Mouse (Mus musculus) CH12.LX (cell line): ENCODE measurements around the gene Tshz2. TPM values are rescaled to one million over a fixed set of nuclear protein-coding genes. Genes with fewer than 3 reads are reported as not detected.
"Not testable (repeated sequence)": the region's sequence is repeated elsewhere in the genome, so short reads cannot be mapped to it uniquely, and the experiment has no call there.

Experiments
- DNase-seq: peaks from one replicate; pipeline ENCODE4 v3.0.0-alpha.2; 2013; ENCODE audit errors: extremely low read depth
- H3K27ac ChIP-seq: 2 replicates; pipeline ENCODE4 v1.5.1; 2012; ENCODE audit warnings: low read depth, mild to moderate bottlenecking, control low read depth, moderate library complexity; ENCODE audit not compliant: insufficient read depth
- H3K27me3 ChIP-seq: replicated peaks from 2 replicates; pipeline ENCODE3; 2012; ENCODE audit warnings: inconsistent platforms
- H3K36me3 ChIP-seq, 2 experiments: replicated peaks in 1 of 2; 2 replicates each; pipeline versions ENCODE3 to v1.6.1; 2012; ENCODE audit warnings: inconsistent platforms in 1 of 2, low read length in 1 of 2, mild to moderate bottlenecking in 1 of 2, mixed read lengths in 1 of 2, moderate library complexity in 1 of 2; ENCODE audit not compliant: control insufficient read depth in 1 of 2, insufficient read depth in 1 of 2
- H3K4me1 ChIP-seq, 2 experiments: 2 replicates each; pipeline ENCODE4 v1.6.1; 2012; ENCODE audit warnings: inconsistent platforms in 1 of 2, moderate library complexity in 1 of 2; ENCODE audit not compliant: insufficient read depth in 2 of 2, control insufficient read depth in 1 of 2
- H3K4me2 ChIP-seq: 2 replicates; pipeline ENCODE4 v1.6.1; 2012; ENCODE audit warnings: low read depth, mild to moderate bottlenecking, control low read depth; ENCODE audit not compliant: poor library complexity, insufficient read depth, severe bottlenecking
- H3K4me3 ChIP-seq, 3 experiments: fragments of 150-350 bp in 1 of 3; sonication (generic) in 1 of 3; replicated peaks in 1 of 3; 2 replicates each; pipeline versions ENCODE3 to v1.5.1; 2011 to 2012; ENCODE audit warnings: low read depth in 2 of 3, low read length in 2 of 3, mild to moderate bottlenecking in 2 of 3, moderate library complexity in 2 of 3, control low read depth in 1 of 3, improper control_type of control experiment in 1 of 3, inconsistent platforms in 1 of 3, mixed read lengths in 1 of 3; ENCODE audit not compliant: poor library complexity in 1 of 3
- H3K79me2 ChIP-seq: replicated peaks from 2 replicates; pipeline ENCODE4 v1.6.1; 2012; ENCODE audit warnings: mild to moderate bottlenecking, moderate library complexity; ENCODE audit not compliant: control insufficient read depth, poor library complexity, insufficient read depth, severe bottlenecking; ENCODE audit errors: extremely low read depth
- H3K9ac ChIP-seq: 2 replicates; pipeline ENCODE4 v1.6.1; 2012; ENCODE audit warnings: low read depth, mild to moderate bottlenecking, control low read depth, moderate library complexity; ENCODE audit not compliant: insufficient read depth
- H3K9me3 ChIP-seq: replicated peaks from 2 replicates; pipeline ENCODE3; 2012; ENCODE audit warnings: low read length, inconsistent platforms, mixed read lengths
- BHLHE40 ChIP-seq: IDR thresholded peaks from 2 replicates; pipeline ENCODE4 v1.6.1; 2011; ENCODE audit warnings: mild to moderate bottlenecking, low read depth, low read length, improper control_type of control experiment
- CHD1 ChIP-seq: IDR thresholded peaks from 2 replicates; pipeline ENCODE4 v1.6.1; 2012; ENCODE audit warnings: low read depth, low read length, improper control_type of control experiment, inconsistent platforms
- E2F4 ChIP-seq: IDR thresholded peaks from 2 replicates; pipeline ENCODE4 v1.6.1; 2011; ENCODE audit warnings: low read depth, low read length, improper control_type of control experiment; ENCODE audit not compliant: insufficient replicate concordance
- ELF1 ChIP-seq: IDR thresholded peaks from 2 replicates; pipeline ENCODE4 v1.6.1; 2014; ENCODE audit warnings: low read depth, mild to moderate bottlenecking, inconsistent platforms, low read length, improper control_type of control experiment
- GABPA ChIP-seq: IDR thresholded peaks from 2 replicates; pipeline ENCODE4 v1.6.1; 2012; ENCODE audit warnings: low read depth, low read length, improper control_type of control experiment, inconsistent platforms; ENCODE audit not compliant: insufficient replicate concordance
- KAT2A ChIP-seq: IDR thresholded peaks from 2 replicates; pipeline ENCODE4 v1.6.1; 2012; ENCODE audit warnings: low read length, improper control_type of control experiment, inconsistent platforms; ENCODE audit not compliant: insufficient replicate concordance
- MAZ ChIP-seq: IDR thresholded peaks from 2 replicates; pipeline ENCODE4 v1.6.1; 2012; ENCODE audit warnings: low read depth, mild to moderate bottlenecking, inconsistent platforms, low read length, improper control_type of control experiment, moderate library complexity
- MEF2A ChIP-seq: IDR thresholded peaks from 2 replicates; pipeline ENCODE4 v1.6.1; 2014; ENCODE audit warnings: low read depth, mild to moderate bottlenecking, inconsistent platforms, low read length, improper control_type of control experiment, borderline replicate concordance
- MXI1 ChIP-seq: IDR thresholded peaks from 2 replicates; pipeline ENCODE4 v1.6.1; 2011; ENCODE audit warnings: mild to moderate bottlenecking, low read depth, low read length, improper control_type of control experiment
- PAX5 ChIP-seq: IDR thresholded peaks from 2 replicates; pipeline ENCODE4 v1.6.1; 2012; ENCODE audit warnings: low read length, inconsistent platforms, mixed read lengths
- POLR2AphosphoS2 ChIP-seq: IDR thresholded peaks from 2 replicates; pipeline ENCODE4 v1.6.1; 2011; ENCODE audit warnings: low read depth, low read length, improper control_type of control experiment
- RCOR1 ChIP-seq: conservative IDR thresholded peaks from 2 replicates; pipeline ENCODE4 v1.6.1; 2012; ENCODE audit warnings: low read depth, mild to moderate bottlenecking, inconsistent platforms, low read length, improper control_type of control experiment
- UBTF ChIP-seq: IDR thresholded peaks from 2 replicates; pipeline ENCODE4 v1.6.1; 2012; ENCODE audit warnings: low read depth, mild to moderate bottlenecking, inconsistent platforms, low read length, improper control_type of control experiment, moderate library complexity
- USF1 ChIP-seq: IDR thresholded peaks from 2 replicates; pipeline ENCODE4 v1.6.1; 2014; ENCODE audit warnings: low read depth, mild to moderate bottlenecking, inconsistent platforms, low read length, improper control_type of control experiment
- dilution Hi-C: fragments of 300-500 bp; cut with MboI; formaldehyde crosslinking; loops from 2 replicates; pipeline ENCODE4 v1.14.3; 2020; ENCODE audit warnings: low sequenced_read_pairs; ENCODE audit not compliant: extremely low pct_unique_long_range_greater_than_20kb, extremely low pct_ligation_motif_present
- in situ Hi-C: fragments of 300-500 bp; cut with MboI; formaldehyde crosslinking; loops from 3 replicates; pipeline ENCODE4 v1.14.3; 2019; ENCODE audit warnings: low sequenced_read_pairs, low pct_ligation_motif_present, low pct_unique_long_range_greater_than_20kb, mixed read lengths
- polyA plus RNA-seq: library from polyadenylated mRNA; unstranded; fragments of >175 nt; gene quantifications from 2 replicates; pipeline ENCODE4 v1.2.1, GENCODE M21; 2012; ENCODE audit warnings: low read depth; ENCODE audit not compliant: insufficient read length
- total RNA-seq, 2 experiments: library from RNA; depleted of rRNA; stranded (reverse); fragments of 300-350 nt in 1 of 2; fragments of >200 nt in 1 of 2; gene quantifications; 2 replicates each; pipeline ENCODE4 v1.2.3; 2012 to 2014

The Tshz2 gene
- total and polyA plus RNA-seq, 3 experiments, result not detected

DNA sequence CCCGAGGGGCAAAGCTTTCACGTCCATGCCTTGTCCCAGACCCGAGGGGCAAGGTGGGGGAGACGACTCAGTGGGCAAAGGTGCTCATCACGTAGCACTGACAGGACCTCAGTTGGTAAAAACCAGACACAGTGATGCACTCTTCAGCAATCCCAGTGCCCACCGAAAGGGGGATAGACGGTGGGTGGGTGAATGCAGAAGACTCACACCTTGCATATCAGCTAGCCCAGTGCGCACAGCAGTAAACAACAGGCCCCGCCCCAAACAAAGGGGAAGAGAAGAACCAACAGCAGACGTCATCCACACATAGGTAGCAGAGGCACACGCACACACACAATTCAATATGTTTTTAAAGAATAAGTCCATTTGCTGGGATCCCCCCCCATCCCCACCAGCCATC, 221.7 kb downstream of the Tshz2 start:
- H3K36me3 ChIP-seq, result no peaks in the 10 kb centered on the region
- no peak for TF ChIP-seq PAX5
- no peak for TF ChIP-seq RCOR1
- no peak for TF ChIP-seq GABPA
- no peak for TF ChIP-seq USF1
- TF ChIP-seq UBTF, result no peak
- no peak for TF ChIP-seq MEF2A
- TF ChIP-seq MXI1, result no peak
- no peak for TF ChIP-seq KAT2A
- TF ChIP-seq E2F4, result no peak
- TF ChIP-seq ELF1, result no peak
- no peak for TF ChIP-seq CHD1
- TF ChIP-seq MAZ, result no peak
- TF ChIP-seq BHLHE40, result no peak
- TF ChIP-seq POLR2AphosphoS2, result no peak
- in situ Hi-C loops (no loop called here), dilution Hi-C loops (no loop called here)
- H3K4me2 ChIP-seq, result no peak overlapping the region
- peaks cover 86% of the 10 kb centered on the region for H3K9me3 ChIP-seq
- peak overlapping the region in 1 of 3 experiments; percentile 5 for H3K4me3 ChIP-seq
- H3K27ac ChIP-seq, result no peak overlapping the region
- H3K79me2 ChIP-seq, result no peaks in the 10 kb centered on the region
- H3K9ac ChIP-seq, result no peak overlapping the region
- H3K4me1 ChIP-seq, result no peaks in the 10 kb centered on the region
- DNase-seq, result no peak
- no peaks in the 10 kb centered on the region for H3K27me3 ChIP-seq

DNA sequence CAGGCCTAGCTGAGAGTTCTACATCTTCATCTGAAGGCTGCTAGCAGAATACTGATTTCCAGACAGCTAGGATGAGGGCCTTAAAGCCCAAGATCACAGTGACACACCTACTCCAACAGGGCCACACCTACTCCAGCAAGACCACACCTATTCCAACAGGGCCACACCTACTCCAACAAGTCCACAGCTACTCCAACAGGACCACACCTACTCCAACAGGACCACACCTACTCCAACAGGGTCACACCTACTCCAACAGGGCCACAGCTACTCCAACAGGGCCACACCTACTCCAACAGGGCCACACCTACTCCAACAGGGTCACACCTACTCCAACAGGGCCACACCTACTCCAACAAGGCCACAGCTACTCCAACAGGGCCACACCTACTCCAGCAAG, 224.2 kb downstream of the Tshz2 start:
- dilution Hi-C loops, H3K4me3 ChIP-seq, H3K79me2 ChIP-seq, H3K27ac ChIP-seq, H3K4me1 ChIP-seq, in situ Hi-C loops, H3K4me2 ChIP-seq, H3K9ac ChIP-seq, H3K36me3 ChIP-seq, H3K27me3 ChIP-seq, DNase-seq: not testable (repeated sequence)
- H3K9me3 ChIP-seq, result peaks cover 81% of the 10 kb centered on the region
